Mouse (Mus musculus) frontal cortex, postnatal 25 days (tissue): Measurements from ENCODE around the gene Ptpn22.
"Not testable (repeated sequence)": the region's sequence is repeated elsewhere in the genome, so short reads cannot be mapped to it uniquely, and the experiment has no call there.

Source experiments
- DNase-seq, 2 experiments: peaks; one replicate each; pipeline ENCODE4 v3.0.0; 2022; ENCODE audit warnings: low spot score in 2 of 2

The Ptpn22 gene

GRCm38 (mm10) chr3:103858881-103859801 lies at the start of gene Ptpn22:
Gene Ptpn22 (plus strand): TSS chr3:103859795.
- no peak for DNase-seq

GRCm38 (mm10) chr3:103809799-103810150 lies 49.8 kb upstream of the Ptpn22 start:
- DNase-seq, result no peak

- DNase-seq, result no peak
These were observed 48.6 kb upstream of the Ptpn22 start for GRCm38 (mm10) chr3:103810967-103811366.

GRCm38 (mm10) chr3:103827548-103827947 lies 32.0 kb upstream of the Ptpn22 start:
- no peak for DNase-seq

GRCm38 (mm10) chr3:103829036-103829435 lies 30.6 kb upstream of the Ptpn22 start:
- DNase-seq, result no peak

- not testable (repeated sequence) for DNase-seq
These were observed 28.9 kb upstream of the Ptpn22 start for GRCm38 (mm10) chr3:103830681-103831080.

GRCm38 (mm10) chr3:103831146-103831545 lies 28.4 kb upstream of the Ptpn22 start:
- no peak for DNase-seq

GRCm38 (mm10) chr3:103832426-103832825 lies 27.2 kb upstream of the Ptpn22 start, which contains the start of gene Bcl2l15:
Gene Bcl2l15 (plus strand): TSS chr3:103832601.
- no peak for DNase-seq

GRCm38 (mm10) chr3:103834001-103834400 lies 25.6 kb upstream of the Ptpn22 start:
- no peak for DNase-seq

GRCm38 (mm10) chr3:103835272-103835950 lies 24.2 kb upstream of the Ptpn22 start:
- no peak for DNase-seq

- DNase-seq, result no peak
These were observed 23.7 kb upstream of the Ptpn22 start for GRCm38 (mm10) chr3:103835951-103836310.

- DNase-seq, result no peak
These were observed 23.1 kb upstream of the Ptpn22 start for GRCm38 (mm10) chr3:103836453-103836852.

- no peak for DNase-seq
These were observed 19.9 kb upstream of the Ptpn22 start for GRCm38 (mm10) chr3:103839711-103840110.

GRCm38 (mm10) chr3:103840195-103840594 lies 19.4 kb upstream of the Ptpn22 start:
- DNase-seq, result not testable (repeated sequence)

GRCm38 (mm10) chr3:103840946-103841345 lies 18.6 kb upstream of the Ptpn22 start:
- not testable (repeated sequence) for DNase-seq

- no peak for DNase-seq
These were observed 8.8 kb upstream of the Ptpn22 start for GRCm38 (mm10) chr3:103850644-103851363.

- no peak for DNase-seq
These were observed 8.1 kb upstream of the Ptpn22 start for GRCm38 (mm10) chr3:103851481-103851880.

- DNase-seq, result no peak
These were observed 7.7 kb upstream of the Ptpn22 start for GRCm38 (mm10) chr3:103851882-103852281.

GRCm38 (mm10) chr3:103852565-103853299 lies 6.9 kb upstream of the Ptpn22 start:
- DNase-seq, result peak in 1 of 2 experiments; percentile 8

GRCm38 (mm10) chr3:103853804-103854203 lies 5.8 kb upstream of the Ptpn22 start:
- DNase-seq, result no peak

GRCm38 (mm10) chr3:103857036-103857805 lies 2.4 kb upstream of the Ptpn22 start:
- DNase-seq, result no peak
